Mouse (Mus musculus) neural tube, embryonic 13.5 days (tissue): ENCODE measurements at regions not wholly inside any gene's neighbourhood (a gene's known extent, or its start where the extent isn't known, plus 50 kb on each side); places are given as distances from the start of the nearest gene placed in this dataset.
A peak's percentile ranks its signal among the peaks of the same experiment; 100 is the strongest.
"Not testable (repeated sequence)": the region's sequence is repeated elsewhere in the genome, so short reads cannot be mapped to it uniquely, and the experiment has no call there.

Experiments
- ATAC-seq: fragments of 200-750 bp; cut with Nextera tagmentation; 2 replicates; pipeline ENCODE4 v1.8.0; 2017; ENCODE audit warnings: low read depth, mild to moderate bottlenecking, moderate TSS enrichment, moderate library complexity
- H3K27ac ChIP-seq: fragments of 300-500 bp; sonication (generic); replicated peaks from 2 replicates; pipeline ENCODE4 v1.5.1; 2015; ENCODE audit warnings: moderate library complexity, mild to moderate bottlenecking, inconsistent platforms
- H3K27me3 ChIP-seq: fragments of 300-500 bp; sonication (generic); 2 replicates; pipeline ENCODE4 v1.6.1; 2015; ENCODE audit warnings: mild to moderate bottlenecking, inconsistent platforms
- H3K36me3 ChIP-seq: fragments of 300-500 bp; sonication (generic); 2 replicates; pipeline ENCODE4 v1.6.1; 2015; ENCODE audit warnings: mild to moderate bottlenecking, inconsistent platforms
- H3K4me1 ChIP-seq: fragments of 300-500 bp; sonication (generic); replicated peaks from 2 replicates; pipeline ENCODE4 v1.6.1; 2015; ENCODE audit warnings: inconsistent platforms
- H3K4me2 ChIP-seq: fragments of 300-500 bp; sonication (generic); 2 replicates; pipeline ENCODE4 v1.6.1; 2015; ENCODE audit warnings: inconsistent platforms, mild to moderate bottlenecking, moderate library complexity
- H3K4me3 ChIP-seq: fragments of 300-500 bp; sonication (generic); 2 replicates; pipeline ENCODE4 v1.5.1; 2015; ENCODE audit warnings: mild to moderate bottlenecking, inconsistent platforms
- H3K9ac ChIP-seq: fragments of 300-500 bp; sonication (generic); 2 replicates; pipeline ENCODE4 v1.6.1; 2015; ENCODE audit warnings: moderate library complexity, mild to moderate bottlenecking, inconsistent platforms
- H3K9me3 ChIP-seq: fragments of 300-500 bp; sonication (generic); 2 replicates; pipeline ENCODE4 v1.6.1; 2016; ENCODE audit warnings: inconsistent platforms
- WGBS: fragments of 180-500 bp; shearing (Covaris S2); methylation state at CpG from one replicate; pipeline ENCODE4 v1.1.7; 2015; 5-methylcytosine and 5-hydroxymethylcytosine counted together

- Histone ChIP-seq H3K4me1 (no peaks in the 10 kb centered on the region), H3K27ac (peak overlapping the region; percentile 69), H3K4me2 (no peak overlapping the region), H3K4me3 (no peak overlapping the region), H3K27me3 (peaks cover 13% of the 10 kb centered on the region), H3K9ac (no peak overlapping the region), H3K36me3 (no peaks in the 10 kb centered on the region), H3K9me3 (no peaks in the 10 kb centered on the region)
- 73% methylated on average over 2 of the region's 2 CpGs for WGBS
- ATAC-seq, result no peak
Measured at GRCm38 (mm10) chrX:103250961-103251360, 64.5 kb upstream of the Nap1l2 start.

GRCm38 (mm10) chrX:103251478-103251877, 65.0 kb upstream of the Nap1l2 start:
- ATAC-seq, H3K9me3 ChIP-seq, H3K4me2 ChIP-seq, H3K4me3 ChIP-seq, H3K27ac ChIP-seq, H3K9ac ChIP-seq, H3K36me3 ChIP-seq, H3K4me1 ChIP-seq: not testable (repeated sequence)
- peaks cover 17% of the 10 kb centered on the region for H3K27me3 ChIP-seq

- Histone ChIP-seq H3K27ac (peak overlapping the region; percentile 79), H3K27me3 (peaks cover 24% of the 10 kb centered on the region)
- WGBS, result 58% methylated on average over 1 of the region's 1 CpGs
- H3K4me2 ChIP-seq, H3K9me3 ChIP-seq, ATAC-seq, H3K4me3 ChIP-seq, H3K36me3 ChIP-seq, H3K4me1 ChIP-seq, H3K9ac ChIP-seq: not testable (repeated sequence)
Measured at GRCm38 (mm10) chrX:103252056-103252850, 65.8 kb upstream of the Nap1l2 start.

GRCm38 (mm10) chrX:103252881-103253280, 66.4 kb upstream of the Nap1l2 start:
- H3K9ac ChIP-seq, result no peak overlapping the region
- H3K27me3 ChIP-seq, result peaks cover 27% of the 10 kb centered on the region
- ATAC-seq, result no peak
- H3K4me3 ChIP-seq, result no peak overlapping the region
- no peaks in the 10 kb centered on the region for H3K36me3 ChIP-seq
- no peak overlapping the region for H3K4me2 ChIP-seq
- 86% methylated on average over 6 of the region's 6 CpGs for WGBS
- H3K27ac ChIP-seq, result peak overlapping the region; percentile 79
- no peaks in the 10 kb centered on the region for H3K4me1 ChIP-seq
- H3K9me3 ChIP-seq, result no peaks in the 10 kb centered on the region

GRCm38 (mm10) chrX:103254867-103255266, 66.3 kb upstream of the Cdx4 start:
- Histone ChIP-seq H3K9ac (no peak overlapping the region), H3K36me3 (no peaks in the 10 kb centered on the region), H3K9me3 (no peaks in the 10 kb centered on the region), H3K27me3 (peaks cover 40% of the 10 kb centered on the region), H3K4me2 (no peak overlapping the region), H3K4me3 (no peak overlapping the region), H3K4me1 (no peaks in the 10 kb centered on the region), H3K27ac (no peak overlapping the region)
- 97% methylated on average over 3 of the region's 3 CpGs for WGBS
- no peak for ATAC-seq

GRCm38 (mm10) chrX:103259882-103260281, 61.3 kb upstream of the Cdx4 start:
- H3K4me3 ChIP-seq, result no peak overlapping the region
- H3K4me1 ChIP-seq, result no peaks in the 10 kb centered on the region
- H3K36me3 ChIP-seq, result no peaks in the 10 kb centered on the region
- no peaks in the 10 kb centered on the region for H3K9me3 ChIP-seq
- H3K27me3 ChIP-seq, result peaks cover 64% of the 10 kb centered on the region
- ATAC-seq, result 0 out of 2 replicates have a peak, but pooled peaks have one; percentile 59
- no peak overlapping the region for H3K27ac ChIP-seq
- WGBS, result 2% methylated on average over 2 of the region's 2 CpGs
- no peak overlapping the region for H3K9ac ChIP-seq
- no peak overlapping the region for H3K4me2 ChIP-seq
